Mouse (Mus musculus) intestine, embryonic 16.5 days (tissue): ENCODE measurements around the gene Chd2. TPM values are rescaled to one million over a fixed set of nuclear protein-coding genes. Genes with fewer than 3 reads are reported as not detected.

Experiments
- ATAC-seq: fragments of 200-750 bp; cut with Nextera tagmentation; 2 replicates; pipeline ENCODE4 v1.8.0; 2017; ENCODE audit warnings: moderate TSS enrichment, moderate library complexity
- H3K27ac ChIP-seq: fragments of 300-500 bp; sonication (generic); 2 replicates; pipeline ENCODE4 v1.5.1; 2014; ENCODE audit warnings: mild to moderate bottlenecking, low read length
- H3K27me3 ChIP-seq: fragments of 300-500 bp; sonication (generic); replicated peaks from 2 replicates; pipeline ENCODE4 v1.6.1; 2014; ENCODE audit warnings: low read length, control low read depth, mixed read lengths; ENCODE audit not compliant: control insufficient read depth, insufficient read depth
- H3K36me3 ChIP-seq: fragments of 300-500 bp; sonication (generic); 2 replicates; pipeline ENCODE4 v1.6.1; 2014; ENCODE audit warnings: low read length, control low read depth; ENCODE audit not compliant: control insufficient read depth, insufficient read depth
- H3K4me1 ChIP-seq: fragments of 300-500 bp; sonication (generic); 2 replicates; pipeline ENCODE4 v1.6.1; 2014; ENCODE audit warnings: low read length, control low read depth, mixed read lengths; ENCODE audit not compliant: control insufficient read depth, insufficient read depth
- H3K4me2 ChIP-seq: fragments of 300-500 bp; sonication (generic); 2 replicates; pipeline ENCODE4 v1.6.1; 2014; ENCODE audit warnings: low read depth, low read length, control low read depth
- H3K4me3 ChIP-seq: fragments of 300-500 bp; sonication (generic); 2 replicates; pipeline ENCODE4 v1.5.1; 2014; ENCODE audit warnings: mild to moderate bottlenecking, low read length
- H3K9ac ChIP-seq: fragments of 300-500 bp; sonication (generic); 2 replicates; pipeline ENCODE4 v1.6.1; 2014; ENCODE audit warnings: low read depth, low read length
- H3K9me3 ChIP-seq: fragments of 300-500 bp; sonication (generic); 2 replicates; pipeline ENCODE4 v1.6.1; 2016; ENCODE audit warnings: low read length, control low read depth; ENCODE audit not compliant: control insufficient read depth
- WGBS: fragments of 180-500 bp; shearing (Covaris S2); extraction: QIAGEN DNeasy Blood & Tissue Kit; methylation state at CpG from one replicate; pipeline ENCODE4 v1.1.7; 2014; 5-methylcytosine and 5-hydroxymethylcytosine counted together
- polyA plus RNA-seq: library from polyadenylated mRNA; unstranded; fragments of >200 nt; fragmentation: Nextera tagmentation; extraction: Ambion mirVana; gene quantifications from 2 replicates; pipeline ENCODE4 v1.2.1, GENCODE M21; 2015

Gene Chd2
- 40.1 and 41.1 TPM in 2 replicates for polyA plus RNA-seq

DNA sequence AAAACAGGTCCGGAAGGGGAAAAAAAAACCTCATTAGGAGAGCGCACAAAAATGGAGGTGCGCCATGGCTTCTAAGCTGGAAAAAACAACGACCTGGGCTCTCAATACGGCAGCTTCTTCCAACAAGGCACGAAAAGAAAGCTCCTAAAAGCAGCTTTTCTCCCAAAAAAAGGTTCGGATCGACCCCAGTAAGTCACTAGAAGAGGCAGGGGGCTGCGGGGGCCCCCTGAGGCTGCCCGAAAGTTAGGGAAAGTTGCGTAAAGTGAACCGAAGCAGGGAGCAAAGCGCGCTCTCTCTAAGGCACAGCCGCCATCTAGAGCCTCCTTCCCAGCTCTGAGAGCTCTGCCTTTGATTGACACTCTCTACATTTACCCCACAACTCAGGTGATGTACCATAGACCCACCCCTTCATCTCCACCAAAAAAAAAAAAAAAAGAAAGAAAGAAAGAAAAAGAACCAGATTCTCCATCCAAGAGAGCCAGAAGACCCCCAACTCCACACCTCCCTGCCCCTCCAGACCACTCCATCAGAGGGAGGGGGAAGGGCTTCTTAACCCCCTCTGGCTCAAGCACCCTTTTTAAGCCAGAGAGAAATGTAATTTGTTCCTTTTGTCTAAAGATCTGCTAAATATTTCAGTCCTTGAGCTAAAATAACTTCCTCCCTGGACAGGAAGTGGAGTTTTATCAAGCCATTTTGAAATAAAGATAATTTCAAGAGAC is at the start of gene Chd2:
Chd2 (minus strand) TSS at position 419 of the 719 bp plus-strand sequence.
- ATAC-seq, result peak; percentile 63
- Histone ChIP-seq H3K4me2 (peak within 1 kb of the TSS; percentile 47), H3K27me3 (no peaks in the 10 kb centered on the region), H3K4me3 (peak within 1 kb of the TSS; percentile 72), H3K9me3 (no peaks in the 10 kb centered on the region), H3K27ac (peak within 1 kb of the TSS; percentile 100), H3K36me3 (no peaks in the 10 kb centered on the region), H3K4me1 (peaks cover 5% of the 10 kb centered on the region), H3K9ac (peak within 1 kb of the TSS; percentile 95)
- WGBS, result under 1% methylated on average over 15 of the region's 15 CpGs

DNA sequence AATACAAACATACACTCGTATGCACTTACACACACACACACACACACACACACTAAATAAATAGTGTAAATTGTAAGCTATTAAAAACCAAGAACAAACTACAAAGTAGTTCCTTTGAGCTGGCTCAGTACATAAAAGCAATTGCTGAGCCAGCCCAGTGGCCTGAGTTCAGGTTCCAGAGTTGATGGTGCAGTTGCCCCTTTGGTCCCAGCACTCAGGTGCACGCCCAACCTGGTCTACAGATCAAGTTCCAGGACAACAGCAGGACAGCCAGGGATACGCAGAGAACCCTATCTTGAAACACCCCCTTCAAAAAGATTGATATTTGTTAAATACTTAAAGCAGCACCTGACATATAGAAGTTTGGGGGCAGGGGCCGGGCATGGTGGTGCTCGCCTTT is 49.1 kb upstream of the Chd2 start:
- Histone ChIP-seq H3K27me3 (no peaks in the 10 kb centered on the region), H3K9ac (no peak overlapping the region), H3K4me2 (no peak overlapping the region), H3K4me3 (no peak overlapping the region), H3K27ac (no peak overlapping the region), H3K9me3 (no peaks in the 10 kb centered on the region), H3K36me3 (no peaks in the 10 kb centered on the region), H3K4me1 (peaks cover 33% of the 10 kb centered on the region)
- 91% methylated on average over 5 of the region's 5 CpGs for WGBS
- ATAC-seq, result no peak

- Histone ChIP-seq H3K36me3 (no peaks in the 10 kb centered on the region), H3K4me1 (peaks cover 39% of the 10 kb centered on the region), H3K4me3 (no peak overlapping the region), H3K9ac (peak overlapping the region; percentile 51), H3K27ac (peak overlapping the region; percentile 99), H3K27me3 (no peaks in the 10 kb centered on the region), H3K4me2 (peak overlapping the region; percentile 50), H3K9me3 (no peaks in the 10 kb centered on the region)
- 22% methylated on average over 14 of the region's 14 CpGs for WGBS
- ATAC-seq, result peak; percentile 85
Measured at GRCm38 (mm10) chr7:73589208-73589771, 47.7 kb upstream of the Chd2 start.

GRCm38 (mm10) chr7:73588351-73588906 is 46.8 kb upstream of the Chd2 start:
- Histone ChIP-seq H3K27ac (peak overlapping the region; percentile 99), H3K4me2 (peak overlapping the region; percentile 50), H3K4me1 (peaks cover 41% of the 10 kb centered on the region), H3K9ac (peak overlapping the region; percentile 51), H3K36me3 (no peaks in the 10 kb centered on the region), H3K27me3 (no peaks in the 10 kb centered on the region), H3K9me3 (no peaks in the 10 kb centered on the region), H3K4me3 (no peak overlapping the region)
- peak; percentile 88 for ATAC-seq
- 49% methylated on average over 8 of the region's 8 CpGs for WGBS

- 78% methylated on average over 6 of the region's 6 CpGs for WGBS
- Histone ChIP-seq H3K27me3 (no peaks in the 10 kb centered on the region), H3K9me3 (no peaks in the 10 kb centered on the region), H3K4me1 (peaks cover 41% of the 10 kb centered on the region), H3K9ac (no peak overlapping the region), H3K36me3 (no peaks in the 10 kb centered on the region), H3K27ac (peak overlapping the region; percentile 49; the same call in 1 of the 2 replicates), H3K4me3 (no peak overlapping the region), H3K4me2 (no peak overlapping the region)
- ATAC-seq, result no peak
Measured at GRCm38 (mm10) chr7:73586717-73587116, 45.1 kb upstream of the Chd2 start.

- ATAC-seq, result no peak
- Histone ChIP-seq H3K4me2 (0 out of 2 replicates have a peak overlapping the region, but pooled peaks have one; percentile 9), H3K9me3 (no peaks in the 10 kb centered on the region), H3K27me3 (no peaks in the 10 kb centered on the region), H3K4me1 (peaks cover 41% of the 10 kb centered on the region), H3K27ac (peak overlapping the region; percentile 76), H3K9ac (no peak overlapping the region), H3K36me3 (no peaks in the 10 kb centered on the region), H3K4me3 (no peak overlapping the region)
- 57% methylated on average over 11 of the region's 11 CpGs for WGBS
Measured at GRCm38 (mm10) chr7:73586206-73586605, 44.6 kb upstream of the Chd2 start.

DNA sequence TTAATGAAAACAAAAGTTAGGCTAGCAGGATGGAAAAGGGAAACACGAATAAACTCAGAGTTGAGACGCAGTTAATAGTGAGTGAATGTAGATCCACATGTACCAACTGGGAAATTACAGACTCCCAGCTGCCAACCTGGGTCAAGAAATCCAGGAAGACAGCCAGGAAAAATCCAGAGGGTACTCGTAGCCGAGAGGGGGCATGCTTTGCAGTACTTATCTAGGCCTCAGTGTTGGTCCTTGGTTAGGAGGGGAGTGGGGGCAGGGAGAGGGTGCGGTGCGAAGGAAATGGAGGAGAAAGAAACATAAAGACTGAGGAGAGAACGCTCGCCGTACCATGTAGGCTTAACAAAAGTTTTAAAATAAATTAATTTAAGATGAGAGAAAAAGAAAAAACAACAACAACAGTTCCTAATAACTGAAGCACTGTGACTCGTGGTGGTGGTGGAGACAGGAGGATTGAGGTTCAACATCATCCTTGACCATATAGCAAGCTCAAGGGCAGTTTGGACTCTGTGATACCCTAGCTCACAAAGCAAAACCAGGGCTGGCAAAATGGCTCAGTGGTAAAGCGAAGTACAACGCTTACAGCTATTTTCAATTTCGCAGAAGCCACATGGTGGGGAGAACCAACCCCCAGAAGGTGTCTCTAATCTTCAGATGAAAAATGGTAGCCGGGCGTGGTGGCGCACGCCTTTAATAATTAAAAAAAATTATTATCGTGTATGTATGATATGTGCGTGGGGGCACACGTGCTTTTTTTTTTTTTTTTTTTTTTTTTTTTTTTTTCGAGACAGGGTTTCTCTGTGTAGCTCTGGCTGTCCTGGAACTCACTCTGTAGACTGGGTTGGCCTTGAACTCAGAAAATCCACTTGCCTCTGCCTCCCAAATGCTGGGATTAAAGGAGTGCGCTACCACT is 43.7 kb upstream of the Chd2 start:
- 0 out of 2 replicates have a peak overlapping the region, but pooled peaks have one; percentile 1 for H3K4me2 ChIP-seq

GRCm38 (mm10) chr7:73584009-73584995 is 42.7 kb upstream of the Chd2 start:
- no peaks in the 10 kb centered on the region for H3K9me3 ChIP-seq
- no peak for ATAC-seq
- peak overlapping the region; percentile 28 for H3K4me2 ChIP-seq
- H3K27me3 ChIP-seq, result no peaks in the 10 kb centered on the region
- H3K27ac ChIP-seq, result peak overlapping the region; percentile 93
- 0 out of 2 replicates have a peak overlapping the region, but pooled peaks have one; percentile 37 for H3K9ac ChIP-seq
- H3K4me1 ChIP-seq, result peaks cover 38% of the 10 kb centered on the region
- 21% methylated on average over 13 of the region's 13 CpGs for WGBS
- no peaks in the 10 kb centered on the region for H3K36me3 ChIP-seq
- H3K4me3 ChIP-seq, result no peak overlapping the region

More for the DNA sequence above, 43.7 kb upstream of the Chd2 start:
- H3K4me1 ChIP-seq, result peaks cover 39% of the 10 kb centered on the region
- no peak overlapping the region for H3K9ac ChIP-seq
- H3K36me3 ChIP-seq, result no peaks in the 10 kb centered on the region
- no peaks in the 10 kb centered on the region for H3K9me3 ChIP-seq
- no peak overlapping the region for H3K4me3 ChIP-seq
- WGBS, result 74% methylated on average over 22 of the region's 22 CpGs
- no peak for ATAC-seq
- H3K27ac ChIP-seq, result peak overlapping the region; percentile 93
- no peaks in the 10 kb centered on the region for H3K27me3 ChIP-seq
